Mouse (Mus musculus) hindlimb bud, embryonic 11.5 days (tissue): ENCODE data around the gene Myo1b.

Experiments
- DNase-seq: peaks from one replicate; pipeline ENCODE4 v3.0.0-alpha.2; 2012; ENCODE audit warnings: low read depth, low spot score; ENCODE audit errors: extremely low spot score

The Myo1b gene

DNA sequence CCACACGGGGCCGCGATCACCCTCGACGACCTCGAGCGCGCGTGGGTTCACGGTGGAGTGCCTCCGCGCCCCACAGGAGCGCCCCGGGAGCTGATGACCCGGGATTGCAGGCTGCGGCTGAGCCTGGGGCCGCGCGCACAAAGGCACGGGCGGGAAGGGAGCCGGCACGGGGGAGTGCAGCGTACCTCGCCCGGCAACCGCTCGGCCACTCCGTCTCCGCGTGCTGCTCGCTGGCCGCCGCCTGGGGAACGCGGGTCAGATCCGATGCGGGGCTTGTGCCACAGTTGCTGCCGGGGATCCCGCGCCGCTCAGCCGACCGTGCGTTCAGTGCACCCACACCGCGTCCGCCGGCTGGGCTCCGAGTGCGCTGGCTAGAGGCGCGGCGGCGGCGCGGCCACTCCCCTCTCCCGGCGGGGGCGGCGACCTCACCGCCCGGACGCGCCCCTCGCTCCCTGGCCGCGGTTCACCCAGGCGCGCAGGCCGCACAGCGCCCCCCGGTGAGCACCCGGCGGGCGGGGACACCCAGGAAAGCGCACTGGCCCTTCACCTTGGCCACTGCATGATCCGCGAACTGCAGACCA is at the start of gene Myo1b:
TSS of gene Myo1b (minus strand) at position 496 of the 581 bp plus-strand sequence.
- DNase-seq: no peak

DNA sequence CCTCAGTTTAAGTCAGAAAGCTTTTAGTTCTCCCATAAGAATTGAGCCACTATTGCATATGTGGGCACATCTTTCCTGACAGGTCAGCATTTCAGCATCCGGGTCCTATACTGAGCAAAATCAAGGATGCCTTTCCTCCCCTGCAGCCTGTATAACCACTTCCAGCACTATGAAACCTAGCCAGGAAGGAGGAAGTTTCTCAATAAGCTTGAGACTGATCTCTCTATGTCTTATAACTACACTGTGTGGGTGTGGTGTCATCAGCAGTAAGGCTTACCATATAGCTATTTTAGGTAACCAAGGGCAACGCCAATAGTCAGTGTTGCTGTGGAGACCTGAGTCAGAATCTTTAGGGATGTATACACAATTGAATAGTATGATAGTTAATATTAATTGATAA is 48.8 kb upstream of the Myo1b start:
- no peak for DNase-seq

DNA sequence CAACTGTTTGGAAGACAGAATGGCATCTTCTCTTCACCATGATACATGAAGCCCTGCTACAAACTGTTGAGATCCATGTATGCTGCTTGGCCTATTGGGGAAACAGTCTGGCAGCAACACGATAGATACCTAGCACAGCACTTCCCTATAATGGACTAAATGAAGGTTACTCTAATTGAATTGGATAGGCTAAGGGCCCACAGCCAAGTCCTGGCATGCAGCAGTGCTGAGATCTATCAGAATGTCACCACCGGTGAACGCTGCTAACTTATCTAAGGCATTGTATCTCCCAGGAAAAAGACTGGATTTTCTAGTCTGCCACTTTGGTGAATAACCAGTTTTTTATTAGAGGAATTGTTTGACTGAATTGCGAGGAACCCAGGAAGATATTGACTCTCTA is 31.2 kb upstream of the Myo1b start:
- no peak for DNase-seq

DNA sequence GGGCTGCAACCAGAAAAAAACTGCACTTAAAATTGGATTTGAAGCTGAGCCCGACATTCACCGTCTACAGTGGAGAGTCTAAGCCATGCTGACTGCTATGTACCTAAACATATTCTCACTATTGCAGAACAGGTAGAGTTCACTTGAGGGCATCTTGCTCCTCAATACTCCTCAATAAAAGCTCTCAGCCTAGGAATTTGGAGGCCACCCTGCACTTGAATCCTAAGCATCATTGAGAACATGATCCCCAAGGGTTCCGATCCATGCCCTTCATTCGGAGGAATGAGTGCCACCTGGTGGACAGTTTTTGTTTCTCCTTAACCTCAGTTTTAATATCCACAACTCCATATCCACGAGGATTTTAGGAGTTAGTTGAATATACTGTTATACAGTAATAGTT is 28.9 kb upstream of the Myo1b start:
- DNase-seq: peak; percentile 62

DNA sequence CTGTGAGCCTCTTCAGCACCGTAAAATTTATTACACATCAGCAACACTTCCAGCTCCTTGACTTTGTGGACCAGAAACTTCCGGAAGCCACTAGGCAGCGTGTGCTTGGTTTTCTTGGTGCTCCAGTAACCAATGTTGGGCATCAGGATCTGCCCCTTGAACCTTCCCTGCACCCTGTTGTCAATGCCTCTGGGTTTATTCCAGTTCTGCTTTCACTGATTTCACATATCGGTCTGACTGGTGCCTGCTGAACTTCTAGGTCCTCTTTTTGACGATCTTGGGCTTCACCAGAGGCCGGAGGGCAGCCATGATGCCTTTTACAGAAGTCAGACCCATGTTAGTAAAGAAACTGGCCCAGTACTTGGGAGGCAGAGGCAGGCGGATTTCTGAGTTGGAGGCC is 22.5 kb upstream of the Myo1b start:
- no peak for DNase-seq

DNA sequence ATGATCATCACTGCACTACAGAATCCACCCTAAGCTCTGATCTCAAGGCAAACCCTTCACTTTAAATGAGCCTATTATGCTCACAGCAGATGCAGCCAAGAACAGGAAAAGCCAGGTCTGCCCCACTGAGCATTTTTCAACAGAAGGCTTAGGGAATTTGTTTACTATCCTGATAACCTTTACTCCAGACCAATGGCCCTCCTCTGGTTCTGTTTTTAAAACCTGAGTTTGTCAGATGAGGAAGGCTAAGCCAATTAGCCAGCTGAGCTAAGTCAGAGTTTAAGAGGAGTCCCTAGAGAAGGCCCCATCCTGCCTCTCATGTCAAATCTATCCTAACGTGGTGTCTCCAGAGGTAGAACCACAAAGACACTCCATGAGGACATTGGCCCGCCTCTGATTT is 19.1 kb upstream of the Myo1b start:
- no peak for DNase-seq

DNA sequence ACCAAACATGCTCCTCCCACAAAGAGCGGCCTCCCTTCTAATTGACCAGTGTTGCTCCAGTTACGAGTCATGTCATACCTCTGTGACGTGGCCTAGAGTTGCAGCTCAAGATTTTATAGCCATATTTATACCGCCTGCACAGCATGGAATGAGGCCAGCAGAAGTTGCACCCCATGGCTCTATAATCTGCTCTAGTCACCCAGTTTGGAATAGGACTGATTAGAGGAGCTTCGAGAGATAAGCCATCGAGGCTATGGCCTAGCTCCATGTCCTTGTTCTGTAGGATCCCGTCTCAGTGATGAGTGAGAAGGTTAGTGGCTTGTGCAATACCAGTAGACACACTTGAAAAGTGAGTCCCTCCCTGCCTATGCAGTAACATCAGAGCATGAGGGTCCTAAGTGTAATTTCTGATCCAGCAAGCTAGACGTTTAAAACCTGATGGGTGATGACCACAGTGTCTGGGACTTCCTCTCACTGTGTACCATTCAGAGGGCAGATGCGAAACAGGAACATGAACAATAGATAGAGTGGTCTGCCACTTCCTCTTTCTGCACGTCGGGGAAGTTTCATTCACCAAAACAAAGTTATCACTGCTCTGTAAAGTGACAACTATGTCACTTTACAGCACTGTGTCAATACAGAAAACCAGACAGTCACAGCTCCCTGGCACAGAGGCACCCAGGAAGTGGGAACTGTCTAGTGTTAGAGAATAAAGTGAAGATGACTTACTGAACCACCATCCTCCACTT is 18.5 kb upstream of the Myo1b start:
- DNase-seq: no peak

DNA sequence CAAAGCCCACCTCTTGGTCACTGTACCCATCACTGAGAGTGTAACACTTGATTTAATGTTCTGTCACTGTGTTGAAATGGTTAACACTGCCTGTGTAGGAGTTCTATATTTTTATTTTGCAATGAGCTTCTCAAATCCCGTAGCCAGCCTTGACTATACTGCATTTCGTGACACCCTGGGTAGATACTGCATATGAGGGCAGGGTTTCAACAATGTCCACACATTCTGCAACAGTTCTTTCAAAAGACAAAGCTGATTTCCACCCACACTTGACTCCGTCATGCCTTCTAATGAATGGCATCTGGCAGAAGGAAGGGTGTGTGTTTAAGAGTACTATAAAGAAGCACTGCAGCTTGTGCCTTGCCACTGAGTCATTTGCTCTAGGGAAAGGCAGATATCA is 17.0 kb upstream of the Myo1b start:
- DNase-seq: no peak

DNA sequence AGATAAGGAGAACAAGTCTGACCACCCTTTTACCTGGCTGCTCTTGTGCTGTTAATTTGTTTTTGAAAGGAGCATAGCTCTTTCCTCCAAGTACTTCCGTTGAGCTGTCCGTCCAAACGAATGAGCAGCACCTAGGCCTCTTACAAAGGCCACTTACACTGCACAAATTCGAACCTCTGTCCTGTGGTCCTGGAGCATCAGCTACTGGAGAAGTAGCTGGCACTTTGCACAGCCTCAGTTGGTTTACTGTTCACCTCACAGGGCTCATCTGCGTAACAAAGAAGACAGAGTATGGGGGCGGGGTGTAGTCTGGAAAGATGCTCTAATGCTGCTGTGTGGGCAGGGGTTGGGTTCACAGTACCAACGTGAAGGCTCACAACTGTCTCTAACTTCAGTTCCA is 15.7 kb upstream of the Myo1b start:
- DNase-seq: no peak

DNA sequence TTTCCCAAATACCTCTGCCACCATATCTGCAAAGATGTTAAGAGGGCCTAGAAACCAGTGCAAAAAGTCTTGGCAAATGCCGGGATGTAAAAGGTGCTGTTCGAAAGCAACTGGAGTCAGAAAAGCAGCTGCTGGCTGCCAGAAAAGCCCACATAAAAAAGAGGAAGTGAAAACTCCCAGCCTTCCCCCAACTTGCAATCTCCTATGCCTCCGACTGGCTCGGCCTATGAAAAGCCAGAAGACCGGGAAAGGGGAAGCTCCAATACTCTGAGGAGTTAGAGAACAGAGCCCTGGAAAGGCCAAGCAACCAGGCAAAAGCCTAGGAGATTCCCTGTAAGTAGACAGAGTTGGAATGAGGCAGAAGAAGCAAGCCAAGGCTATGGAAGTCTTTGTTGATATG is 14.7 kb upstream of the Myo1b start:
- DNase-seq: no peak

DNA sequence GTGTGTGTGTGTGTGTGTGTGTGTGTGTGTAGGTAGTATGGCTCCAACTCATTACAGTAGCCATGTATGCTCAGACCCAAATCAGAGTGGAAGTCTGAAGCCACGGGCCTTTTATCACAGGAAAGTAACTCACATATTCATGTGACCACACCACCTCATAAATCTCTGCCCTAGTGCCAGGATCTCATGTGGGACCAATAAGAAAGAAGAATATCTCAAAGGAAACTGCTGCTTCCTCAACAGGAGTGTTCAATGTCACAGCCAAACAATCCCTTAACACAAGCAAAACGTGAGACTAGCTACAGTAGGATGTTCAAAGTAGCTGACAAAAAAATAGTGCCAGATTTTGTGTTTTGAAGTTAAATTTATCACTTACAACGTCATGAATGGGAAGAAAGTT is 13.7 kb upstream of the Myo1b start:
- DNase-seq: no peak

DNA sequence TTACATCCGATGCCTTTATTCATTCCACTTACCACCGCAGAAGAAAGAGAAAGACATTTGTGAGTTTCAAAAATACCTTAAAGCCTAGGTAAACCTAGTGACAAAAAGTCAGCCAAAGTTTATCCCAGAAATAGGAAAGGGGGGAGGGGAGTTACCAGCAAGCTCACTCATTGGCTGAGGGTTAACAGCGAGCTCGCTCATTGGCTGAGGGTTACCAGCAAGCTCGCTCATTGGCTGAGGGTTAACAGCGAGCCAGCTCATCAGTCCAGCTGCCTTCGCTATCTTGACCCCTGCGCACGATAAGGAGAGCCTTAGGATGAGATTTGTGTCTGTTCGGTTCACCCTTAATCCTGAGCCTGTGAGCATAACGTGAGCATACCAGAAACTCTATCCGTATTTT is 6.9 kb upstream of the Myo1b start:
- no peak for DNase-seq

DNA sequence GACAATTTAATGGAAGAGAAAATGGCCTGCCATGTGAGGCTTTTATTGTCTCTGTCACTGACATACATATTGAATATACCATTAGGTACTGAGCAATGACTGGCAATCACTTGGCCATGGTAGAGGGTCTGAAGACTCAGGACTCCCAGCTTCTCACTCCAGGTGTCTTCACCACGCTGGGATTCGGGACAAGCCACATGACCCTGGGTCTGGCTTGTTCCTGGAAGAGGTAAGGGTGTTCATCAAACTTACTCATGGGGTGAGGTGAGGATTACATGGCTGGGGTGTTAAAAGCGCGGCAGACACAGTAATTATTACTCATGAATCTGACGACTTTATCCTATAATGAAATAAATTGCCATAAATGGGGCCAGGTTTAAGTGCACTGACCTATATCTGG is 405 bp upstream of the Myo1b start:
- no peak for DNase-seq

DNA sequence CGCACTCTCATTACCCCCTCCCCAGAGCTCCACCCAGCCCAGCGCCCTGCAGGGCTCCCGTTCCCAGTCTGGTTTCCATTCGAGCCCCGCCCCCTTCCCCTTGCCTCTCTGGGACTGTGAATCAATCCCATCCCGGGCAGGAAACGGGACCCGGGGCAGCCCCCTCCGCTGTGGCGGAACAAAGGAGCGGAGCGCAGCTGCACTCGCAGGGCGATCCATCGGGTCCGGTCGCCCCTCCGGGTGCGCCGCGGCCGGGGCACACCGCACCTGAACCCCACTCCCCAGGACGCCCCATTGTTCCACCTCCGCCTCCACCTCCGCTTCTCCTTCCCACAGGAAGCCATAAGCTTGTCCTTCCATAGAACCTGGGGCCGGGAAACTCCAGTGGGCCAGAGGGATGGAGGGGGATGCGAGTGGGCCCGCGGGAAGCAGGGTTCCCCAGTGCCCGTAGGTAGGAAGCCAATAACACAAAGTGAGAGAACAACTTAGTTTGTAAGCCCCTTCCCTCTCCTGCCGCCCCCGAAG is 758 bp downstream of the Myo1b start:
- DNase-seq: peak; percentile 68

DNA sequence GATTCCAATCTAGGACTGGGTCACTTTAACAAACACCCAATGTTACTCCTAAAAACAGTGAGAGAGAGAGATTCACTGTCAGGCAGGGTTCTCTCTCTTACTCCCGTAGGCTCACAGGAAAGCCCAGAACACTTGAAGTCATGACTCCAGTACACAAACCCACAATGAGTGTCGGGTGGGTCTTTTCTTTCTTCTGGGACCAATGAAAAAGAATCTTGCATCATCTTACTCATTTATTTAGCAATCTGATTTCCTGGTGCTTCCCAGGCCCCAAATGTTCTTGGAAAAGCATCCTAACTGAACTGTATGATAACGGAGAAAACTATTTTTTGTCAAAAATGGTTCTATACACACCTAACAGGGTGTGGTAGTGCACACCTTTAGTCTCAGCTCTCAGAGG is 1.8 kb downstream of the Myo1b start:
- DNase-seq: no peak

DNA sequence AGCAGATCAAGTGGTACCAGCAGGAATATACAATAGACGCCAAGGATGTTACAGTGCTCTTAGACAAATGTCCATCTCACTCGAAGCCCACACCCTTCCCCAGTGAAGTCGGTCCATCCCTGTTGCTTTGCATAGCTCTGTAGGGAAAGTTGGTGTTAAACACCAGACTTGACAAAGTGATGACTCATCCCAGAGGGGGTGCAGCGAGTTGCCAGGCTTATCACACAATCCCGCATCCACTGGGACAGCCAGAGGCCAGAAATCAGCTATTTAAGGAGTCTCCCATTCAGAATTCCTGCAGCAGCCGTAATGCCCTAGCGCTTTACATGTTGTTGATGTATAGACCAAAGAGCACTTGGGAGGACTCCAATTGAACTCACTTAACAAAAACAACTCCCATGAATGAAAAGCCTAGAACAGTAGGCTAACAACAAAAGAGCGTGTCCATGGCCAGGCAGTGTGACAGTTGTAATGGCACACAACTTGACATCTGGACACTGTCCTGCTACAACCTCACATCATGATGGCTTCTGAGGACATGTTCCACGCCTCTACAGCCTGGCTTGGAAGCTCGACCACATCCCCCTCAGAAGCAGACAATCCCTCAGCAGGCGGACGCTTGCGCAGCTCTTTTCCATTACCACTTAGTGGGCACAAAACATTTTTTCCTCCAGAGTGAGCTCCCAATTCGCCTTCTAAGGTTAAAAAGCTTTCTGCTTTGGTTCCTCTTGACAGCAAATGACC is 2.6 kb downstream of the Myo1b start:
- DNase-seq: no peak

DNA sequence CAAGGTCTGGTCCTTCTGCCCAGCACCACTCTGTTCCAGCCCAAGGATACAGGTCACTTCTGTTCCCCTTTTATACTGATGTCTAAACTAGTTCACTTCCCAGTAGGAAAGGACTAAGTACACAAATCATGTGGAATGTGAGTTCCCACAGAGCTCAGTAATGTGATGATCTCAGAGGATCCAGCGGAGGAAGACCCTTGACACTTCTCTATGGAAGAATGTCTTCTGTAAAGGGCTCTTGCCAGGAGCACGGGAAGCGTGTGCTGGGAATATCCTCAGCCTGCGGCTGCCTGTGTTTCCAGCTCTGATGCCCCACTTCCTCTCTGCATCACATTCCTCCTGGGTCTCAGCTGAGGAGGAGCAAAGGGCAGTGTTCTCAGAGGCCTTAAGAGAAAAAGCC is 4.5 kb downstream of the Myo1b start:
- no peak for DNase-seq

DNA sequence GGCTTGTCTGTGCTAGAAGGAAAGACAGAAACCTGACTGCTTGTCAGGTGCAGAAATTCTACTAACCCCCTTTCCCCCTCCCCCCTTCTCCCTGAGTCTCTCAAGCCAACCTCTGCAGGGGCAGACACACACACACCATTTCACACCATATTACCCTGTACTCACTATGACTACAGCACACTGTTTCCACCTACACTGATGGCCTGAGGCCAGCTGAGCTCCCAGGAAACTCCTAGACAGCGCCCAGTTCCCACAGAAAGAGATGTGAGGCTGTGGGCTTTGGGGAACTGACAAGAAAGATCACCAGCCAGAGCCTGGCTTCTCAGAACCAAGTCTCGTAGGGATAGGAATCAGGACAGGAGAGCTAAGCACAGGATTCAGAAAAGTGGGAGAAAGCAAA is 6.7 kb downstream of the Myo1b start:
- DNase-seq: no peak

DNA sequence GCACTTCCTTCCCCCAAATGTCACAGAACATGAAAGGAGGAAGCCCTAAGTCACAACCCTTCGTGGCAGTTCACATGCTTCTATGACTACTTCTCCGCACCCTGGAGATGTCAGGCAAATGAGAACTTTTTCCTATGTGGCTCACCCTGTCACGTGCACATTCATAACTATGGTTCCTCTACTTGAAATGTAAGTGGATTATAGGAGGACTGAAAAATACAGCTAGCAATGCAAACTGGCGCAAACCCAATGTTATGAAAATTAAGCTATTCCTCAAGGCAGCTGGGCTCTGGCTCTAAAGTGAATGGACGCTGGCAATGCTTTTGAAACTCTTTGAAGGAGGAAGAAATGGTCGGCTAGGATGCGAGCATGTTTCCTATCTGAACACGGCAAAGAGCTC is 8.1 kb downstream of the Myo1b start:
- no peak for DNase-seq

DNA sequence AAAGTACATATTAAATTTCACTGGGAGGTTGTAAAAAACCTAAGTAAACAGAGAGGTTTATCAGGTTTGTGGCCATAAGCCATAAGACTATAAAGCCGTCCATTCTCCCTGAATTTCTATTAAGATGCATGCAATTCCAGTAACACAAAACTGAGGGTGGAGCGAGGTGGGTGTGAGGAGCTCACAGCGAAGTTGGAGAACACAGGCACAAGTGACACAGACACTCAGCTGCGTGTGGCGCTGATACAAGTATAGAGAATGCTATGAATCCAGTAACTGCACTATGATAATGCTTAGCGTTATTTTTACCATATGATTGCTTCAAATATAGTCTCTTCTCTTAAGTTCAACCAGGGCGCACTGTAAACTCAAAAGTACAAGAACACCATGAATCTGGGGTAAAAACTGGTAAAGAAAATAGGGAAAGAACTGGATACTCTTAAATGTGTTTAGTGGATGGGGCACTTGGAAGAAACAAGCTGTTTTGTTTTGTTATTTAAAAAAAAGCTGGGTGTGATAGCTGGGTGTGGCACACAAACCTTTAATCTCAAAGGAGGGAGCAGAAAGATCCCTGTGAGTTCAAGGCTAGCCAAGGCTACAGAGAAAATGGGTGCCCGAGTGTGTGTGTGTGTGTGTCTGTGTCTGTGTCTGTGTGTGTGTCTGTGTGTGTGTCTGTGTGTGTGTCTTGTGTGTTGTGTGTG is 9.5 kb downstream of the Myo1b start:
- no peak for DNase-seq

DNA sequence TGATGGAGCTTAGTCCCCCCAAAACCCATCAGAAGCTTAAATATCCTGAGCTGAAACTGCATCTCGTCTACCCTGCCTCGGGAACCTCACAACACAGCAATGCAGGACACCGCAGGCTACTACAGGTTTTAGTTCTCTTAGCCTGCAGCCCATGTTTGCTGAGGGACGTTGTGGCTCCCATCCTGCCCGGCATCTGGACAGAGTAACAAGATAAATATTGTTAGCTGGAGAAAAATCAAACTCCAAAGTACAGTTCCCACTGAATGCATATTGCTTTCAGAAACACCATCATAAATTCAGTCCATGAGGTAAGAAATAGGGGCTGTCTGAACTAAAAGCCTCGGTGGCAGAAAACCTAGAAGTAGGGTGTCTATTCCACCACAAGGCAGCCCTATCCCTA is 10.8 kb downstream of the Myo1b start:
- DNase-seq: no peak

DNA sequence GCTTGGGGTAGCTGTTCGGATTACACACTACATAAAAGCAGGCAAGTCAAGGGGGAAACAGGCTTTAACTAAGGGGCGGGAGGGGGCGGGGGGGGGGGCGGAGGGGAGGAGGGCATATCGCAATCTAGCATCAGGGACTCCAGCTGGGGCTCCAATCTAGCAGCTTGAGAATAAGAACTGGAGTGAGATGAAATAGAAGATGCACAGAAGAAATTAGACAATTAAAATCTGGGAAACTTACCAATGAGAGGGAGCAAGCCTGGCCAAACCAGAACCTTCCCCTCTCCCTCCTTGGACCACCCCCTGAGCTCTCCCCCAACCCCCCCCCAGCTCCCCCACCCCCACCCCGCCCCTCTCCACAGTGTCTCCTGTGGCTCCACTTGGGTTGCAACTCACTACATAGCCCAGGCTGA is 18.7 kb downstream of the Myo1b start:
- no peak for DNase-seq
